Comparison of ENCODE assay signal across 10 mouse cellular contexts in the genomic region with DNA sequence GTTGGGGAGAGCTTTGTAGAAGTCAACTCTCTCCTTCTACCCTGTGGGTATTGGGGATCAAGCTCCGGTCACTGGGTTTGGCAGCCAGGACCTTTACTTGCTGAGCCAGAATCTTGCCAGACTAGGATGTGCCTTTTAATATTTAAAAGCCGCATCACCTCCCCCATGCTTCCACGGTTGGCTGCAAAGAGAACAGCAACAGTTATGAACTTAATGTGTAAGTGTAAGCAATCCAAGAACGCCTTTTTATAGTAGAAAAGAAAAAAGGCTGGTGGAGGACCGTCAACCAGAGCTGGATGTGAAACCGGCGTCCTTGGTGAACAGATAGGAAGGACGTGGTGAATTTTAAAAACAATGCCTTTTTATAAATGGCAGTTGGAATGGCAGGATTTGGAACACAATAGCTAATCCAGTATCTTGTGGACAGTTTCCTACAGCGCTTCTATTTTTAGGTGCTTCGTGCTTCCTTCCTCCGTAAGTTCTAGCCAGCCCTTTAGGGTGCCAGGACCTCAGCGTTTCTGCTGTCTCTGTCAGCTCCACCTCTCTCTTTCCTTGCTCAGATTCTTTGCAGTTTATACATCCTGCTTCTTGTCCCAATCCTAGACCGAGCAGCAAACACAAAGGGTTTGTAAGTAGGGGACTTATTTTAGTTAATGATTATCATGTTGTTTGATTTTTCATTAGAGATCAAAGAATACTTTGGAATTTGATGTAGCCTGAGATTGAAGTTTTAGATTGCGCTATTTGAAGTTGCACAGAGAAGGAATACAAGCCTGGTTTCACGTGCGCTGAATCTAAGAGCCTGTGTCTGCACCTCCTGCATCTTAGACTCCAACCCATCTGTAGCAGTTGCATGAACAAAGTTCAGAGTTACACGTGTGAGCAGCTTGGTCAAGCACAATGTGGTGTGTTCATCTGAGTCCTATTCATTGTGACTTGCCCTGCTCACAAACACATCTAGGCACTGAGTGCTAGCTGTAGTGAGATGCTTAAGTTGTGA.
A peak's percentile ranks its signal among the peaks of the same experiment; 100 is the strongest.
DNase-seq lines count a peak whose midpoint lies in the region; ATAC-seq and TF ChIP-seq lines count a peak whose summit lies in the region.
"Had no signal": no experiment of that assay in that cellular context is flagged by ENCODE, and none has a peak within 500 bp of the region (broad histone marks: within the 10 kb centered on the region; RNA-seq: fewer than 3 reads in every experiment).

No protein-coding gene starts in this region.

- 54% methylated on average over 17 of the region's 17 CpGs for WGBS in intestine, embryonic 14.5 days
- 45% methylated on average over 17 of the region's 17 CpGs for WGBS in liver, embryonic 11.5 days
- WGBS in cerebellum, adult 2 months, result 34% methylated on average over 17 of the region's 17 CpGs

- no peaks in the 10 kb centered on the region for H3K36me3 ChIP-seq in E14TG2a.4 (ENCODE audit: insufficient read depth, low read length)
- no peaks in the 10 kb centered on the region for H3K36me3 ChIP-seq in intestine, embryonic 14.5 days (ENCODE audit: control insufficient read depth, insufficient read depth, low read length)
- H3K36me3 ChIP-seq in liver, embryonic 11.5 days (ENCODE audit: control insufficient read depth, insufficient read depth, low read length), result no peaks in the 10 kb centered on the region
- H3K36me3 ChIP-seq: limb, embryonic 12.5 days had no signal

- H3K4me2 ChIP-seq in intestine, embryonic 14.5 days (ENCODE audit: low read length), result peak overlapping the region; percentile 1; the same call in 1 of the 2 replicates
- H3K4me2 ChIP-seq in liver, embryonic 11.5 days, result no peak overlapping the region
- H3K4me2 ChIP-seq: limb, embryonic 12.5 days had no signal

- H3K9ac ChIP-seq in intestine, embryonic 14.5 days (ENCODE audit: low read length), result no peak overlapping the region
- no peak overlapping the region for H3K9ac ChIP-seq in liver, embryonic 11.5 days (ENCODE audit: low read depth, low read length)
- H3K9ac ChIP-seq: limb, embryonic 12.5 days had no signal

- peaks cover 64% of the 10 kb centered on the region for H3K4me1 ChIP-seq in E14TG2a.4 (replicated peaks; ENCODE audit: low read depth, low read length)
- H3K4me1 ChIP-seq in intestine, embryonic 14.5 days (replicated peaks; ENCODE audit: control insufficient read depth, insufficient read depth, low read length), result peaks cover 9% of the 10 kb centered on the region
- no peaks in the 10 kb centered on the region for H3K4me1 ChIP-seq in liver, embryonic 11.5 days (replicated peaks; ENCODE audit: control insufficient read depth, insufficient read depth, low read length)
- H3K4me1 ChIP-seq in cerebellum, adult 2 months (ENCODE audit: control insufficient read depth, insufficient read depth, low read length), result no peaks in the 10 kb centered on the region

- H3K27ac ChIP-seq in intestine, embryonic 14.5 days (ENCODE audit: low read depth), result peak overlapping the region; percentile 17; the same call in 1 of the 2 replicates
- no peak overlapping the region for H3K27ac ChIP-seq in liver, embryonic 11.5 days (ENCODE audit: low read depth, low read length)
- H3K27ac ChIP-seq in cerebellum, adult 2 months (ENCODE audit: insufficient read depth, low read length), result no peak overlapping the region
- H3K27ac ChIP-seq: limb, embryonic 12.5 days had no signal

- no peak for TF ChIP-seq POLR2A in cerebellum, adult 2 months (IDR thresholded peaks at IDR 0.05; ENCODE audit: borderline replicate concordance, insufficient read depth, low read length)

- no peak for TF ChIP-seq CTCF in E14TG2a.4 (conservative IDR thresholded peaks at IDR 0.05; ENCODE audit: low read length)
- TF ChIP-seq CTCF in cerebellum, adult 2 months (IDR thresholded peaks at IDR 0.05; ENCODE audit: borderline replicate concordance, insufficient read depth, low read depth, low read length), result no peak

- peak; percentile 77 for ATAC-seq in intestine, embryonic 14.5 days (replicated peaks; ENCODE audit: low FRiP score, low TSS enrichment, low read depth)
- peak; percentile 34; the same call in 1 of the 2 replicates for ATAC-seq in liver, embryonic 11.5 days (replicated peaks; ENCODE audit: low FRiP score)

- no peaks in the 10 kb centered on the region for H3K9me3 ChIP-seq in E14TG2a.4 (ENCODE audit: low read length)
- H3K9me3 ChIP-seq in intestine, embryonic 14.5 days (ENCODE audit: control insufficient read depth, low read length), result no peaks in the 10 kb centered on the region
- no peaks in the 10 kb centered on the region for H3K9me3 ChIP-seq in liver, embryonic 11.5 days (ENCODE audit: control insufficient read depth, low read length)
- H3K9me3 ChIP-seq: limb, embryonic 12.5 days had no signal

- H3K4me3 ChIP-seq in E14TG2a.4 (replicated peaks; ENCODE audit: low read length), result peak overlapping the region; percentile 39
- H3K4me3 ChIP-seq in intestine, embryonic 14.5 days (ENCODE audit: low read depth, low read length), result no peak overlapping the region
- no peak overlapping the region for H3K4me3 ChIP-seq in liver, embryonic 11.5 days (ENCODE audit: low read depth, low read length)
- H3K4me3 ChIP-seq in cerebellum, adult 2 months (replicated peaks; ENCODE audit: insufficient read depth, low read depth, low read length), result no peak overlapping the region
- H3K4me3 ChIP-seq: limb, embryonic 12.5 days had no signal

- no peaks in the 10 kb centered on the region for H3K27me3 ChIP-seq in E14TG2a.4 (ENCODE audit: insufficient read depth, low read length)
- H3K27me3 ChIP-seq in intestine, embryonic 14.5 days (replicated peaks; ENCODE audit: control insufficient read depth, insufficient read depth, low read length), result no peaks in the 10 kb centered on the region
- H3K27me3 ChIP-seq in liver, embryonic 11.5 days (replicated peaks; ENCODE audit: control insufficient read depth, insufficient read depth, low read length), result no peaks in the 10 kb centered on the region
- no peaks in the 10 kb centered on the region for H3K27me3 ChIP-seq in cerebellum, adult 2 months (ENCODE audit: control insufficient read depth, insufficient read depth, low read length)
- H3K27me3 ChIP-seq: limb, embryonic 12.5 days had no signal

- DNase-seq in brain, adult 2 months (ENCODE audit: low read depth, low spot score), result peak; percentile 24
- no peak for DNase-seq in intestine, embryonic 14.5 days (ENCODE audit: low spot score)
- DNase-seq in liver, embryonic 11.5 days (ENCODE audit: low spot score), result no peak
- DNase-seq in B cell, adult 2 months, result no peak
- no peak for DNase-seq in Muller cell, postnatal 12 days (ENCODE audit: inconsistent ontology term)
- DNase-seq in natural killer cell, adult 2 months (ENCODE audit: low spot score in 2 of 2), result no peak
- DNase-seq in cerebellum, adult 2 months, result no peak
- DNase-seq: gastrocnemius, postnatal 14 days had no signal
